In genomic region chr14:49127162-49127779, GRCm38 (mm10) we compare ENCODE assay signal across 15 mouse cellular contexts. TPM values are rescaled to one million over a fixed set of nuclear protein-coding genes. Genes with fewer than 3 reads are reported as not detected.
A peak's percentile ranks its signal among the peaks of the same experiment; 100 is the strongest.
DNase-seq lines count a peak whose midpoint lies in the region; ATAC-seq and TF ChIP-seq lines count a peak whose summit lies in the region.
"Had no signal": no experiment of that assay in that cellular context is flagged by ENCODE, and none has a peak within 500 bp of the region (broad histone marks: within the 10 kb centered on the region; RNA-seq: fewer than 3 reads in every experiment).

No protein-coding gene starts in this region.

- H3K27ac ChIP-seq in forebrain, embryonic 15.5 days (replicated peaks) = no peak overlapping the region
- peak overlapping the region; percentile 81 for H3K27ac ChIP-seq in midbrain, embryonic 10.5 days (replicated peaks)
- H3K27ac ChIP-seq in kidney, embryonic 14.5 days (ENCODE audit: low read depth, low read length) = no peak overlapping the region
- H3K27ac ChIP-seq: limb, embryonic 13.5 days had no signal

- TF ChIP-seq CTCF in E14TG2a.4 (conservative IDR thresholded peaks at IDR 0.05; ENCODE audit: low read length) = no peak

- peaks cover 39% of the 10 kb centered on the region for H3K4me1 ChIP-seq in E14TG2a.4 (replicated peaks; ENCODE audit: low read depth, low read length)
- H3K4me1 ChIP-seq in forebrain, embryonic 15.5 days = 0 out of 2 replicates have a peak, but pooled peaks cover 6% of the 10 kb centered on the region
- peaks cover 39% of the 10 kb centered on the region for H3K4me1 ChIP-seq in midbrain, embryonic 10.5 days
- H3K4me1 ChIP-seq in kidney, embryonic 14.5 days (ENCODE audit: control insufficient read depth, insufficient read depth, low read length) = no peaks in the 10 kb centered on the region

- WGBS in forebrain, embryonic 15.5 days = 26% methylated on average over 23 of the region's 23 CpGs
- WGBS in midbrain, embryonic 10.5 days = 45% methylated on average over 23 of the region's 23 CpGs
- WGBS in kidney, embryonic 14.5 days = 83% methylated on average over 23 of the region's 23 CpGs

- H3K4me2 ChIP-seq in forebrain, embryonic 15.5 days (replicated peaks) = peak overlapping the region; percentile 35
- no peak overlapping the region for H3K4me2 ChIP-seq in kidney, embryonic 14.5 days (replicated peaks; ENCODE audit: low read depth, low read length)
- H3K4me2 ChIP-seq: limb, embryonic 13.5 days had no signal

- H3K9ac ChIP-seq in forebrain, embryonic 15.5 days (replicated peaks) = peak overlapping the region; percentile 27; the same call in 1 of the 2 replicates
- no peak overlapping the region for H3K9ac ChIP-seq in kidney, embryonic 14.5 days (ENCODE audit: low read depth, low read length)
- H3K9ac ChIP-seq: limb, embryonic 13.5 days had no signal

- ATAC-seq in forebrain, embryonic 15.5 days (replicated peaks) = peak; percentile 57
- ATAC-seq in kidney, embryonic 14.5 days (ENCODE audit: low FRiP score, low TSS enrichment) = no peak
- ATAC-seq in inflammation-experienced regulatory T-cells, adult 6 months = no peak

- peak overlapping the region; percentile 58 for H3K4me3 ChIP-seq in E14TG2a.4 (replicated peaks; ENCODE audit: low read length)
- H3K4me3 ChIP-seq in forebrain, embryonic 15.5 days = peak overlapping the region; percentile 15
- H3K4me3 ChIP-seq in midbrain, embryonic 10.5 days = peak overlapping the region; percentile 48
- no peak overlapping the region for H3K4me3 ChIP-seq in kidney, embryonic 14.5 days (ENCODE audit: low read length)
- H3K4me3 ChIP-seq: limb, embryonic 13.5 days had no signal

- peaks cover 6% of the 10 kb centered on the region; the same call in 1 of the 2 replicates for H3K36me3 ChIP-seq in E14TG2a.4 (ENCODE audit: insufficient read depth, low read length)
- no peaks in the 10 kb centered on the region for H3K36me3 ChIP-seq in forebrain, embryonic 15.5 days
- no peaks in the 10 kb centered on the region for H3K36me3 ChIP-seq in midbrain, embryonic 10.5 days
- H3K36me3 ChIP-seq in kidney, embryonic 14.5 days (ENCODE audit: control insufficient read depth, insufficient read depth, low read length) = no peaks in the 10 kb centered on the region
- H3K36me3 ChIP-seq: G1E; limb, embryonic 13.5 days had no signal

- H3K27me3 ChIP-seq in E14TG2a.4 (ENCODE audit: insufficient read depth, low read length) = no peaks in the 10 kb centered on the region
- H3K27me3 ChIP-seq in forebrain, embryonic 15.5 days = no peaks in the 10 kb centered on the region
- H3K27me3 ChIP-seq in midbrain, embryonic 10.5 days (ENCODE audit: low read depth, poor library complexity, severe bottlenecking) = no peaks in the 10 kb centered on the region
- H3K27me3 ChIP-seq in kidney, embryonic 14.5 days (ENCODE audit: control insufficient read depth, insufficient read depth, low read length) = no peaks in the 10 kb centered on the region
- H3K27me3 ChIP-seq: limb, embryonic 13.5 days had no signal

- peaks cover 33% of the 10 kb centered on the region for H3K9me3 ChIP-seq in E14TG2a.4 (ENCODE audit: low read length)
- no peaks in the 10 kb centered on the region for H3K9me3 ChIP-seq in forebrain, embryonic 15.5 days
- 0 out of 2 replicates have a peak, but pooled peaks cover 2% of the 10 kb centered on the region for H3K9me3 ChIP-seq in midbrain, embryonic 10.5 days (replicated peaks)
- no peaks in the 10 kb centered on the region for H3K9me3 ChIP-seq in kidney, embryonic 14.5 days (ENCODE audit: control insufficient read depth, low read length)
- H3K9me3 ChIP-seq: G1E; limb, embryonic 13.5 days had no signal

- peak; percentile 5 to 7 for DNase-seq in cerebellum, postnatal 10 days
- no peak for DNase-seq in cerebellum, adult 11-12 months
- DNase-seq in midbrain, embryonic 10.5 days (ENCODE audit: low spot score) = peak; percentile 62
- DNase-seq in urinary bladder, postnatal 4 days (ENCODE audit: low spot score in 2 of 2) = no peak
- DNase-seq: cerebellum, adult 8-10 months; heart, postnatal 36 days; kidney, postnatal 14 days; lung, postnatal 14 days; thymus, postnatal 14 days had no signal

RNA-seq across cellular contexts. Expression of gene Naa30, which starts 44.8 kb away (rescaled TPM):
- polyA plus RNA-seq in forebrain, embryonic 15.5 days (2015; fragmentation: Nextera tagmentation; extraction: Ambion mirVana) = 16.4 and 17.3 TPM in 2 replicates
- polyA plus RNA-seq in midbrain, embryonic 10.5 days (2016; fragmentation: Nextera tagmentation; extraction: Ambion mirVana) = 10.4 and 11.1 TPM in 2 replicates
- polyA plus RNA-seq in kidney, embryonic 14.5 days (2014; fragmentation: Nextera tagmentation; extraction: Ambion mirVana) = 13.2 and 16.1 TPM in 2 replicates
- 10 to 100 TPM in 1 of 3 experiments, 1 to 10 TPM in 2; 5.5 to 11.0 (median 9.1) TPM for polyA plus RNA-seq in inflammation-experienced regulatory T-cells, adult 6 months (2017; shearing (Covaris generic))

Comparison
In these comparisons a context has a peak if more than half of its experiments do, and no peak if none do; other contexts are left out.
1. DNase-seq: peak in cerebellum, postnatal 10 days (2 of 2) and midbrain, embryonic 10.5 days (single experiment); none in cerebellum, adult 11-12 months (single experiment) and urinary bladder, postnatal 4 days (0 of 2).